Mouse (Mus musculus) spleen, postnatal 36 days (tissue): ENCODE results near the gene Nthl1.
A peak's percentile ranks its signal among the peaks of the same experiment; 100 is the strongest.

ENCODE experiments used
- DNase-seq, 2 experiments: peaks; one replicate each; pipeline ENCODE4 v3.0.0; 2022; ENCODE audit warnings: low spot score in 2 of 2, mixed read lengths in 1 of 2

The Nthl1 gene

GRCm38 (mm10) chr17:24628646-24629045 lies 3.8 kb upstream of the Nthl1 start:
- DNase-seq = peak; percentile 61 to 66

DNA sequence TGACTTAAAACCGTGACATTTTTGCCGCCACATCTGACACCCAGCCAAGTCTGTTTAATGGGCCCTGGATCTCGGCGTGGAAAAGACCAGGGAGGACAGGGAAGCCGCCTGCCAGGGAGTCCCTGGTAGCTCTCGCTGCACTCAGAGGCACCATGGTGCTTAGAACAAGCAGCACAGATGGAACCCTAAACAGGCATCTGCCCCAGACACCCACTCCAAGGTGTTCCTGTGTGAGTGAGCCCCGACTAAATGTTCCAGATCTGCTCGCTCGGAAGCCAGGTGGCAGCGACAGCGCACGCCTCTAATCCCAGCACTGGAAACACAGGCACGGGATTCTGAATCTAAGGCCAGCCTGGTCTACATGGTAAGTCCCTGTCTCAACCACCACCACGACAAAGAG lies 2.4 kb upstream of the Nthl1 start:
- DNase-seq = no peak

DNA sequence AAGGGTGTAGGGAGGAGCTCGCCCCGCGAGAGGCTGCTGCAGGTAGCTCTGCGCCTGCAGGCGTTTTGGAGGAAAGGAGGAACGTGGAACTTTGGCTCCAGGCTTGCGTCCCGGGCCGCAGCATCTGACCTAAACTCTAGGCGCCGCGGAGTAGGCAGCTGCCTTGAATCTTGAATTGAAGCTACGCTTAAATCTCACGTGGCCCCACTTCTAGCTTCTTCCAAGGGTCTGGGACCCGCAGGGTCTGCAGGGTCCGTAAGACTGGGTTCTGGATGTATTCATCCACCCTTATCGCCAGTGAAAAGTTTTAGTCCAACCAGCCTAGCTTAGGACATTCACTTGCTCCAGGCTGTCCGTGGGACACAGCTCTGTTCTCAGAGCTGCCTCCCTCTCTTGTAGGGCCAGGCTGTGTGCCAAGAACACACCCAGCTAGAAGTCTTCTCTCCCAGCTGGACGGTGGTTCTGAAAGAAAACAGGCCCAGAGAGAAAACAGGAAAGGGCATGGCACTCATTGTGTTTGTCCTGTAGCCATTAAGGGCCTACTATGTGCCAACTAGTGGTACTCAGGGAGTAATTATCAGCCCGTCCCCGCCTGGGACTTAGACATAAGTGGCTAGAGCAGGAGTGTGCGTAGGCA lies 451 bp downstream of the Nthl1 start:
- DNase-seq = peak in 1 of 2 experiments; percentile 35

DNA sequence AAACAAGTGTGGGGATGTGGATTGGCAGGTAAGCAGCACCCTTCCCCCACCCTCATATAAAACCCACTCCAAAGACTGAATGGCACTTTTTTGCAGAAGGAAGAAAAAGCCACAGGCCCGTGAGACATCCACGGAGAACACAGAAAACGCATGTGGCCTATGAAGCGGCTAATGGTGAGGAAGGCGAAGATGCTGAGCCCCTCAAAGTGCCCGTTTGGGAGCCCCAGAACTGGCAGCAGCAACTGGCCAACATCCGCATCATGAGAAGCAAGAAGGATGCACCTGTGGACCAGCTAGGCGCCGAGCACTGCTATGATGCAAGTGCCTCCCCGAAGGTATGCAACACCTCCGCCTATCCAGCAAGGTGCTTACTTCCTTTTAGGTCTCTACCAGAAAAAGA lies 1.4 kb downstream of the Nthl1 start:
- DNase-seq = no peak

- DNase-seq = no peak
Measured at GRCm38 (mm10) chr17:24635024-24635423, 2.5 kb downstream of the Nthl1 start.

DNA sequence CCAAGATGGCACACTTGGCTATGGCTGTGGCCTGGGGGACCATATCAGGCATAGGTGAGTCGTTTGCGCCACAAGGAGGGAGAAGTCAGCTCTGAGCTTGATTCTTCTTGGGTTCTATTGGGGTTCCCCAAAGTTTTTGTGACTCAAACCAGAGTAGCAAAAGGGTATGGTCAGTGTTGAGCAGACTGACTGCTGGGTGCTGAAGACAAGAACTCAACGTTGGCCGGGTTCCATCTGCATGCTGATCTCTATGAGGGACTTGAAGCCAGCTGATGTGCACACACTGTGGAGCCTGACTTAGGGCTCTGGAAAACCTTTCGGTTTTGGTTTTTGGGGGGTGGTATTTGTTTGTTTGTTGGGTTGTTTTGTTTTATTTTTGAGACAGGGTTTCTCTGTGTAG lies 3.2 kb downstream of the Nthl1 start:
- DNase-seq = no peak

DNA sequence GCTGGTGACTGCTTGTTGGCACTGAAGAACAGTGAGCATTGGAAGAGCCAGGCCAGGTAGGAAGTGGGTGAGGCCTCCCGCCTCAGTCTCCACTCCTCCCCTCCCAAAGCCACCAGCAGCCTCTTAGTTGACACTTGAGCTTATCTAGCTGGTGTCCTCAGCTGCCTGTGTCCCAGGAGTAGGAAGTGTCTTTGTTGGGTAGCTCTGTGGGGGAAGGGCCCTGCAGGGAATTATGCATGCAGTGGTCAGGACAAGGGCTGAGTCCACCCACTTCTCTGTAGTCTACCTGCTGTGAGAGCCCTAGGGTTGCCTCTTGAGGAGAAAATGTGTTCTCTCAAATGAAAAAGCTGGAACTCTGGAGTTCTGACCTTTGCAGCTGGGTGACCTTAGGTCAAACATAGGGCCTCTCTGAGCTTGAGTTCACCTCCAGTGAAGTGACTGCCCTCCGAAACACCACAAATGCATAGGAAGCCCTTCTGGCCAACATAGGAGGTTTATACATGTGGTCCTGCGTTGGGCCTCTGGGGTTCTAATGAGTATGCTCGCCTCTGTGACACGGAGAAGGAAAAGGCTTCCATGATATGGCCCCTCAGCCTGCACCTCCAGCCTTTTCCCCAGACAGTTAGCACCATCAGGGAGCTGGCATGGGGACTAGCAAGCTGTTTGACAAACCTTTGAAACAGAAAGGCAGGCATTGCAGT lies 4.5 kb downstream of the Nthl1 start:
- DNase-seq = no peak

- no peak for DNase-seq
Measured at GRCm38 (mm10) chr17:24638214-24638613, 5.7 kb downstream of the Nthl1 start.

DNA sequence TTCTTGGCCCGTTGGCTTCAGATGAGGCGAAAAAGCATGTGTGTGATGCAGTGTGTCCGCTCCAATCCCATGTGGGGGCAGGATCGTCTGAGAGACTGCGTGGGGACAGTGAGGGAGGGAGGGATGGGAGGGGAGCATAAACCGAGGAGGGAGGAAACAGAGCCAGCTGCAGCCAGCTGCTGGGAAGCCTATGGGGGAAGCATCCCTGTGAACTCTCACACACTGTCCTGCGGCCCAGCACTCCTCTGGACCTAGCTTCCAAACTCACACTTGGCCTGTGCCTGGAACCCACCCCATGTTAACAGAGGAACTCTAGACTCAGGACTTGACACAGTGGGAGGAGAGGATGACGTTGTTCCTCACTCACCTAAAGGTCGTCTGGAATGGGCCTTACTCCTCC lies 6.4 kb downstream of the Nthl1 start:
- no peak for DNase-seq

DNA sequence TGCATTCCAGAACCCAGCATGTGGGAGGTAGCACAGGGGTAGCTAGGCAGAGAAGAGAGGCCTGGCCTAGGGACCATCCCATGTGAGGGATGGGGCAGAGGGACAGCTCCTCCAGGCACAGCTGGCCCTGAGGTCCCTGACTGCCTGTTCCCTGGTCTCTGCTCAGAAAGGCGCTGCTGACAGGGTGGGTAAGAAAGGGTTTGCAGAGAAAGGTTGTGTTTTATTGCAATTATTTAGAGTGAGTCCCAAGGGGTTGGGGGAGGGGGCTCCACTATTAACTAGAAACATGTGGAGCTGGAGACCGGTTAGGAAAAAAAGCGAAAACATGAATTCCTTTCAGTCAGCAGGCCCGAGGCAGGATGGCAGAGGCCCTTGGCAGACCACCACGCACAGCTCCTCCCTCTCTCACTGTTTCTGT lies 7.1 kb downstream of the Nthl1 start:
- DNase-seq = no peak

GRCm38 (mm10) chr17:24640119-24640518 lies 7.6 kb downstream of the Nthl1 start:
- no peak for DNase-seq

DNA sequence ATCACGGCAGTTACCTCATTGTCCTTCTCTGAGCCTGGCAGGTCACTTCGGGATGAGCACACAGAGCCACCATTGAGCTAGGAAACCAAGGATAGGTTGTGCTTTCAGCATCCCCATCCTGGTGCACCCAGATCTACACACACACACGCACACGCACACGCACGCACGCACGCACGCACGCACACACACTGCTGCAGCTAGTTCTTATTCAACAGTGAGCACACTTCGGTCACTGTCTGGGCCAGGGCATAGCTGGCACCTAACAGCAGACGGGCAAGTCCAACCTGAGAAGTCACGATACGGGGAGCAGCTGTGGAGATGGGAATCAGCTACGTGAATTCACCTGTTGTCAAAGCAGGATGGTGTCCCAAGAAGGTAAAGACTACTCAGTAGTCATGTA lies 8.1 kb downstream of the Nthl1 start:
- no peak for DNase-seq

DNA sequence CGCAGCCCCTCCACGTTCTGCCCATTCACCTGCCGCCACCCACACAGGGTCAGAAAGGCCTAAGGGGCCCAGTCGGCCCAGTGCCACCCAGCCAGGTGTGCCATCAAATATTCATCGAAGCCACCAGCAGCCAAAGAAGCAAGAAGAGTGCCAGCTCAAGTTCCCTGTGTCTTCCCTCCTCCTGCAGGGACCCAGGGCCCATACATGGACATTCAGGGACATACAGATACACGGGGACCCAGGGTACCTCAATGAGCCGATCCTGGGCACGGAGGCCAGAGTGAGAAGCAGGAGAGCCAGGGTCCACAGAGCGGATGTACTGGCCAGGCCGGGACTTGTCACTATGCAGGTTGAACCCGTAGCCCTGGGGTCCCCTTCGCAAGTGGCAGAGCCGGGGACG lies 9.5 kb downstream of the Nthl1 start:
- no peak for DNase-seq

DNA sequence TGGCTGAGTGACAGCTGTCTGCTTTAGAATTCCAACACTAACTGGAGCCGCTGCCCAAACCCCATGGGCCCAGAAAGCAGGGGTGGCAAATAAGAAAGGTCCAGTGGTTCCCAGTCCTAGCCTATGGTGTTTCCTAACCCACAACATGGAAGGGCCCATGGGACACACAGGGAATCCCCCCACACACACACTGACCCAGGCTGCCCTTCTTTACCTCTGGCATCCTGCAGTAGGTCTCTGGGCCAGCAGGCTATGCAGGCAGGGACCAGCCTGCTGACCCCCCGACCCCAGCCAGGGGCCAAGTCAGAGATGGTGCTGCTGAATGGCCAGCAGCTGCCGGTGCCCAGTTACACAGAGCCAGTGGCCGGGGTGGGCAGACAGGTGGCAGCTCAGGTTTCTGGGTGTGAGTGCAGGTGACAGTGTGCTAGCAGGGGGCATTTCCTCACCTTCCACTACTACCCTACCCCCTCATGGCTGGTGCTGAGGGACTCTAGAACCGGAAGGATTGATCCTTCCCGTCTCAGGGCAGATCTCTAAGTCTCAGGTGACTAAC lies 10.4 kb downstream of the Nthl1 start:
- no peak for DNase-seq

GRCm38 (mm10) chr17:24644030-24644715 lies 11.7 kb downstream of the Nthl1 start:
- no peak for DNase-seq

DNA sequence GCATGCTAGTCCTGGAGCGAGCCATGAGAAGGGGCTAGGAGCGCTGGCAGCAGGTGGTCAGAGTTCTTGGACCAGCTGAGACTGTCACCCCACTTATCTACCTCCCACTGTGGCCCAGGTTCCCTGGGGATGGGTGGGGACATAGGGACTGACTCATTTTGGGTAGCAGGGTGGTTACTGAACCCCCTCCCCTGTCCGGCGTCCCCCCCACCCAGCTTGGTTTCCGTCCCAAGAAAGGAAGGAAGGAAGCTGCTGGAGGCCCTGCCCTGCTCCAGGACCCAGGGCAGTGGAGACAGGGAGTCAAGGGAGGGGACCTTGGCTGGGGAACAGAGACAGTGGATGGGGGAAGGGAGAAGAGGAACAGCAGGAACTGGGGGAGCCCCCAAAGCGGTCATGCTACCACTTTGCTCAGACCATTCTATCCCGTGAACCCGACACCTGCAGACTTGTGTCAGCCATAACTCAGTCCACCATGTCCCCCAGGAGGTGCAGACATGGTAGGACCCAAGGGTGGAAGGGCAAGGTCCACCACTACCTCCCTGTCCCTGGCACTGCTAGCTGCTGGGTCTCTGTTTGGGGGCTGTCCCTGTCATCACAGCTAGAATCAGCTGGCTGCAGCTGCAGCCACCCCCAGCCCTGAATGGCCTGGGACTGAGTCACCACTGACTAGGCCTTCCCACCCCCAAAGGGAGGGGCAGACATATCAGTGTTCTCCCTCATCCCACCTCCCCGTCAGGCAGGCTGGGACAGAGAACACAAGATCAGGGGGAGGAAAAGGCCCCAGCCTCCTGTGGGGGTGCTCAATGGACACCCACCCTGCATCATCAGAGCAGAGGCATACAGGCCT lies 12.6 kb downstream of the Nthl1 start:
- DNase-seq = no peak

GRCm38 (mm10) chr17:24645916-24646315 lies 13.4 kb downstream of the Nthl1 start:
- no peak for DNase-seq

GRCm38 (mm10) chr17:24646381-24646780 lies 13.9 kb downstream of the Nthl1 start:
- no peak for DNase-seq

GRCm38 (mm10) chr17:24647493-24647892 lies 15.0 kb downstream of the Nthl1 start:
- DNase-seq = no peak

DNA sequence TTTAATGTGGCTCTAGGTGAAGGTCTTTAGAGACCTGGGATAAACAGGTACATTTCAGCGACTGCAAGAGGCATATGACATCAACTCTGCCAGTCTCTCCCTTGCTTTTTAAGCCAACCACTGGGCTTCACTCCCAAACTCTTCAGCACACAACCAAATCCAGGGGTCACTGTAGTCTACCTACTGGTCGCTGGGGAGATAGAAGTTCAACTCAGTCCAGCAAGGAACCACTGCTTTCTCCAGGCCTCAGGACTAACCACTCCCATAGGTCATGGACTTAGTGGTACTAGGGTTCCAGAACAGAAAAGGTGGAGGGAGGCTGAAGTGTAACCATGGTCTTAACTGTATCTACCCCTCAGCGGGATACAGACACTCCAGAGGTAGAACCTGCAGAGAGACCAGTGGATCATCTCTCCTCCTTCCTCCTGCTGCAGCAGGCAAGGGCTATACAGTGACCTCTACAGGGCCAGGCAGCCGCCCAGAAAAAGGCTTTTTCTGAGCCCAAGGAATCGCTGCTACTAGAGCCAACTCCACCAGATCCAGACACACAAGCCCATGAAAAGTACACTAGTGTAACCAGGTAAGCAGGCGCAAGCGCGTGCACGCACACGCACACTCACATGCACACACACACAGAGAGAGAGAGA lies 16.4 kb downstream of the Nthl1 start:
- DNase-seq = no peak

GRCm38 (mm10) chr17:24649581-24650069 lies 17.1 kb downstream of the Nthl1 start:
- no peak for DNase-seq
